Comparison of ENCODE assay signal across 14 mouse cellular contexts in the genomic region with DNA sequence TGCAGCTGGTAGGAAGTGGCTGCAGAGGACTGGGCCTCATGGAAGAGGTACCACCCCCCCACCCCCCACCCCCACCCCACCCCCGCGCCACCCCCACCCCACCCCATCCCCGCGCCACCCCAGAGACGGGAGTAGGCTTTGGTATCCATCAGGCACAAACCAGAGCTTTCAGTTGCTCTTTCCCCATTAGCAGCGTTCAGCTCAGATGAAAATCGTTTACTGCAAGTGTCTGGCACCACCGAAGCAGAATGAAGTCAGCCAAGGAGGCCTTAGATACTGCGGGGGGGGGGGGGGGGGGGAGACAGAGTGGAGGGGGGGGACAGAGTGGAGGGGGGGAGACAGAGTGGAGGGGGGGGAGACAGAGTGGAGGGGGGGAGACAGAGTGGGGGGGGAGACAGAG. TPM values are rescaled to one million over a fixed set of nuclear protein-coding genes. Genes with fewer than 3 reads are reported as not detected.
DNase-seq lines count a peak whose midpoint lies in the region; ATAC-seq and TF ChIP-seq lines count a peak whose summit lies in the region.
"Had no signal": no experiment of that assay in that cellular context is flagged by ENCODE, and none has a peak within 500 bp of the region (broad histone marks: within the 10 kb centered on the region; RNA-seq: fewer than 3 reads in every experiment).

No protein-coding gene starts in this region.

- no peaks in the 10 kb centered on the region for H3K9me3 ChIP-seq in heart, embryonic 13.5 days
- H3K9me3 ChIP-seq in lung, embryonic 15.5 days: no peaks in the 10 kb centered on the region
- no peaks in the 10 kb centered on the region for H3K9me3 ChIP-seq in embryonic facial prominence, embryonic 10.5 days
- no peaks in the 10 kb centered on the region for H3K9me3 ChIP-seq in hindbrain, postnatal 0 days (ENCODE audit: low read length)

- H3K27ac ChIP-seq in heart, embryonic 13.5 days (replicated peaks): peak overlapping the region; percentile 97
- H3K27ac ChIP-seq in lung, embryonic 15.5 days: peak overlapping the region; percentile 73; the same call in 1 of the 2 replicates
- H3K27ac ChIP-seq in embryonic facial prominence, embryonic 10.5 days (replicated peaks): peak overlapping the region; percentile 73
- 0 out of 2 replicates have a peak overlapping the region, but pooled peaks have one; percentile 7 for H3K27ac ChIP-seq in hindbrain, postnatal 0 days

- H3K36me3 ChIP-seq in heart, embryonic 13.5 days: peaks cover 10% of the 10 kb centered on the region; the same call in 1 of the 2 replicates
- H3K36me3 ChIP-seq in lung, embryonic 15.5 days: no peaks in the 10 kb centered on the region
- peaks cover 14% of the 10 kb centered on the region for H3K36me3 ChIP-seq in embryonic facial prominence, embryonic 10.5 days (replicated peaks)
- H3K36me3 ChIP-seq in hindbrain, postnatal 0 days (ENCODE audit: insufficient read depth, low read length): no peaks in the 10 kb centered on the region

- no peak for DNase-seq in heart, adult 18-20 months
- DNase-seq in lung, postnatal 36 days: no peak
- DNase-seq in embryonic facial prominence, embryonic 10.5 days (ENCODE audit: low spot score): no peak
- peak; percentile 46 for DNase-seq in hindbrain, postnatal 0 days (ENCODE audit: low spot score)
- no peak for DNase-seq in cerebellum, postnatal 4 days (ENCODE audit: low spot score in 2 of 2)
- no peak for DNase-seq in right cerebral cortex, postnatal 36 days (ENCODE audit: low spot score in 2 of 2)
- DNase-seq: adrenal gland, postnatal 10 days; gastrocnemius, postnatal 25 days; kidney, adult 2 months; lung, adult 2 months; right cerebral cortex, postnatal 14 days had no signal

- no peak for ATAC-seq in heart, embryonic 13.5 days (ENCODE audit: extremely low read depth, insufficient number of reproducible peaks, low FRiP score, low TSS enrichment)
- no peak for ATAC-seq in lung, embryonic 15.5 days (ENCODE audit: borderline replicate concordance, extremely low read depth, low FRiP score, low TSS enrichment)
- ATAC-seq in hindbrain, postnatal 0 days: 0 out of 2 replicates have a peak, but pooled peaks have one; percentile 16
- ATAC-seq: midbrain, embryonic 16.5 days had no signal

- H3K9ac ChIP-seq in heart, embryonic 13.5 days: peak overlapping the region; percentile 48
- H3K9ac ChIP-seq in lung, embryonic 15.5 days: no peak overlapping the region
- H3K9ac ChIP-seq in hindbrain, postnatal 0 days (replicated peaks; ENCODE audit: low read length): no peak overlapping the region

- no peak overlapping the region for H3K4me3 ChIP-seq in heart, embryonic 13.5 days
- H3K4me3 ChIP-seq in lung, embryonic 15.5 days: no peak overlapping the region
- H3K4me3 ChIP-seq in embryonic facial prominence, embryonic 10.5 days: no peak overlapping the region
- no peak overlapping the region for H3K4me3 ChIP-seq in hindbrain, postnatal 0 days (ENCODE audit: low read length)

- no peaks in the 10 kb centered on the region for H3K27me3 ChIP-seq in heart, embryonic 13.5 days (replicated peaks)
- no peaks in the 10 kb centered on the region for H3K27me3 ChIP-seq in lung, embryonic 15.5 days
- no peaks in the 10 kb centered on the region for H3K27me3 ChIP-seq in embryonic facial prominence, embryonic 10.5 days (replicated peaks; ENCODE audit: low read depth, poor library complexity, severe bottlenecking)
- no peaks in the 10 kb centered on the region for H3K27me3 ChIP-seq in hindbrain, postnatal 0 days (ENCODE audit: insufficient read depth, low read length)

- 10% methylated on average over 3 of the region's 9 CpGs for whole genome bisulfite sequencing in heart, embryonic 13.5 days
- WGBS in lung, embryonic 15.5 days: 17% methylated on average over 7 of the region's 9 CpGs
- WGBS in embryonic facial prominence, embryonic 10.5 days: 27% methylated on average over 8 of the region's 9 CpGs
- WGBS in hindbrain, postnatal 0 days: 7% methylated on average over 7 of the region's 9 CpGs

- no peak overlapping the region for H3K4me2 ChIP-seq in heart, embryonic 13.5 days
- H3K4me2 ChIP-seq in lung, embryonic 15.5 days: no peak overlapping the region
- no peak overlapping the region for H3K4me2 ChIP-seq in hindbrain, postnatal 0 days (ENCODE audit: low read depth, low read length)

- no peak for TF ChIP-seq CTCF in hindbrain, postnatal 0 days (IDR thresholded peaks at IDR 0.05; ENCODE audit: low read depth)

- H3K4me1 ChIP-seq in heart, embryonic 13.5 days: peaks cover 98% of the 10 kb centered on the region
- peaks cover 65% of the 10 kb centered on the region for H3K4me1 ChIP-seq in lung, embryonic 15.5 days
- H3K4me1 ChIP-seq in embryonic facial prominence, embryonic 10.5 days: peaks cover 61% of the 10 kb centered on the region
- H3K4me1 ChIP-seq in hindbrain, postnatal 0 days (ENCODE audit: insufficient read depth, low read length): peaks cover 29% of the 10 kb centered on the region

RNA-seq across cellular contexts. Expression of a gene that starts 28.8 kb away (rescaled TPM):
- 0.36 and 0.60 TPM in 2 replicates for polyA plus RNA-seq in heart, embryonic 13.5 days (2015; fragmentation: Nextera tagmentation; extraction: Ambion mirVana)
- total RNA-seq in heart, adult 18-20 months (2021): 10 to 100 TPM; 42.7 to 47.8 TPM
- polyA plus RNA-seq in lung, embryonic 15.5 days (2015; fragmentation: Nextera tagmentation; extraction: Ambion mirVana): 0.52 and 1.1 TPM in 2 replicates
- 0.15 and 0.18 TPM in 2 replicates for polyA plus RNA-seq in embryonic facial prominence, embryonic 10.5 days (2016; fragmentation: Nextera tagmentation; extraction: Ambion mirVana)
- total RNA-seq in hindbrain, postnatal 0 days (2014; rRNA removed): not detected in 2 replicates
- polyA plus RNA-seq in hindbrain, postnatal 0 days (2015; fragmentation: Nextera tagmentation; extraction: Ambion mirVana): 0.19 and 0.24 TPM in 2 replicates
- polyA plus RNA-seq: midbrain, embryonic 16.5 days had no signal

RNA-seq across cellular contexts. Expression of a gene that starts 45.2 kb away (rescaled TPM):
- 24.5 and 27.4 TPM in 2 replicates for polyA plus RNA-seq in heart, embryonic 13.5 days (2015; fragmentation: Nextera tagmentation; extraction: Ambion mirVana)
- total RNA-seq in heart, adult 18-20 months (2021): 10 to 100 TPM; 70.0 to 75.1 TPM
- 23.6 and 25.4 TPM in 2 replicates for polyA plus RNA-seq in lung, embryonic 15.5 days (2015; fragmentation: Nextera tagmentation; extraction: Ambion mirVana)
- polyA plus RNA-seq in embryonic facial prominence, embryonic 10.5 days (2016; fragmentation: Nextera tagmentation; extraction: Ambion mirVana): 24.6 and 25.0 TPM in 2 replicates
- total RNA-seq in hindbrain, postnatal 0 days (2014; rRNA removed): 31.7 and 33.1 TPM in 2 replicates
- polyA plus RNA-seq in hindbrain, postnatal 0 days (2015; fragmentation: Nextera tagmentation; extraction: Ambion mirVana): 15.7 and 17.5 TPM in 2 replicates

Comparison
In these comparisons a context has a peak if more than half of its experiments do, and no peak if none do; other contexts are left out.
1. H3K27ac ChIP-seq: peak in every context shown above with its lines; median percentile 97 in heart, embryonic 13.5 days; 73 in lung, embryonic 15.5 days; 73 in embryonic facial prominence, embryonic 10.5 days; 7 in hindbrain, postnatal 0 days.